8 mouse cellular contexts compared by ENCODE assay signal in the genomic region with DNA sequence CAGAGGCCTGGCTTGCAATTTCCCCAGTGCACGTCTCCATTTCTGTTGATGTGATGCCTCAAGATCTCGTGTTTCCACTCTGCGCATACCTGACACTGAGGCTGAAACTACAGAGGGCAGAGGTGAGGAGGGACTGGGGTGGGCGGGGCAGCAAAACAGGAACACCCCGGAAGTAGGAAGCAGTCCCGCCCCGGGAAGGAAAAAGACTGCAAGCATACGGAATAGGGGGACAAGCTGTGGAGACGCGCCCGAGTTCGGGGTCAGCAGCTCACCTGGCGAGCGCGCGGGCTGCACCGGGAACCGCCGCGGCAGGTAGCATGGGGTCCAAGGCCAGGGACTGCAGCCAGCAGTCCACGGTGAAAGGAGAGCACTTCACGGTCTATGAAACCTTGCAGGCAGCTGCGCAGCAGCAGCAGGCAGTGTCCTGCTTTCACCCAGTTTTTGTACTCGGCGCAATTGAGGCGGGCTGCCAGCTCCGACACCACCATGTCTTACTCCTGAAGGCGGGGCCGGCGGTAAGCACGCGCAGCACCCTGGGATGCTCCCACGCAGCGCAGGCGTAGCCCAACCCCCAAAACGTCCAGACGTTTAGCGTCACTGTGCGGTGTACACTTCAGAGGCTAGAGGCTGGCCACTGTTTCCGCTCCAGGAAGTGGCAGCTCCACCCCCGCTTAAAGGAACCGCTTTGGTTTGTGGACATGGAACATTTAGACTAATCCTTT. TPM values are rescaled to one million over a fixed set of nuclear protein-coding genes. Genes with fewer than 3 reads are reported as not detected.
DNase-seq lines count a peak whose midpoint lies in the region; ATAC-seq lines count a peak whose summit lies in the region.

Gene 1810030O07Rik, minus strand, starts transcription at position 615 of the 722 bp plus-strand sequence.

- H3K4me3 ChIP-seq in hindbrain, embryonic 12.5 days = peak within 1 kb of the TSS; percentile 64

- peak within 1 kb of the TSS; percentile 83 for H3K27ac ChIP-seq in hindbrain, embryonic 12.5 days

- 0 out of 2 replicates have a peak, but pooled peaks cover 3% of the 10 kb centered on the region for H3K4me1 ChIP-seq in hindbrain, embryonic 12.5 days

- no peaks in the 10 kb centered on the region for H3K9me3 ChIP-seq in hindbrain, embryonic 12.5 days (replicated peaks)

- peak; percentile 94 for DNase-seq in NIH3T3 (ENCODE audit: low read depth)
- peak; percentile 90 to 93 for DNase-seq in cerebellum, postnatal 10 days
- peak; percentile 85 for DNase-seq in frontal cortex, postnatal 10 days (ENCODE audit: low spot score in 2 of 2)
- peak; percentile 77 to 90 for DNase-seq in layer of hippocampus, postnatal 14 days (ENCODE audit: low spot score in 2 of 2)
- DNase-seq in lung, postnatal 14 days = peak; percentile 85
- peak; percentile 62 for DNase-seq in retina, adult 2 months (ENCODE audit: low read depth, low spot score)
- DNase-seq in thymus, postnatal 36 days = peak; percentile 79 to 88

- H3K27me3 ChIP-seq in hindbrain, embryonic 12.5 days = peaks cover 9% of the 10 kb centered on the region; the same call in 1 of the 2 replicates

- 0 out of 2 replicates have a peak, but pooled peaks cover 8% of the 10 kb centered on the region for H3K36me3 ChIP-seq in hindbrain, embryonic 12.5 days

- peak within 1 kb of the TSS; percentile 77 for H3K9ac ChIP-seq in hindbrain, embryonic 12.5 days

- peak; percentile 99 for ATAC-seq in hindbrain, embryonic 12.5 days (ENCODE audit: low FRiP score)

- 9% methylated on average over 42 of the region's 42 CpGs for WGBS in hindbrain, embryonic 12.5 days

- peak within 1 kb of the TSS; percentile 54 for H3K4me2 ChIP-seq in hindbrain, embryonic 12.5 days (replicated peaks)

RNA-seq across cellular contexts. Expression of gene 1810030O07Rik, which starts in this region (rescaled TPM):
- 34.9 and 36.3 TPM in 2 replicates for polyA plus RNA-seq in hindbrain, embryonic 12.5 days (2016; fragmentation: Nextera tagmentation; extraction: Ambion mirVana)
- total RNA-seq in layer of hippocampus, postnatal 14 days (2021) = 10 to 100 TPM; 12.4 to 15.6 TPM

Comparison
In these comparisons a context has a peak if more than half of its experiments do, and no peak if none do; other contexts are left out.
1. Peak in every context shown above with its lines: DNase-seq, ATAC-seq, H3K4me3 ChIP-seq and H3K27ac ChIP-seq.